Mouse (Mus musculus): ENCODE data around the gene AU022252. TPM values are rescaled to one million over a fixed set of nuclear protein-coding genes. Genes with fewer than 3 reads are reported as not detected.
A peak's percentile ranks its signal among the peaks of the same experiment; 100 is the strongest.

Gene AU022252
- polyA plus RNA-seq, 1 experiment, result 18.2 TPM

DNA sequence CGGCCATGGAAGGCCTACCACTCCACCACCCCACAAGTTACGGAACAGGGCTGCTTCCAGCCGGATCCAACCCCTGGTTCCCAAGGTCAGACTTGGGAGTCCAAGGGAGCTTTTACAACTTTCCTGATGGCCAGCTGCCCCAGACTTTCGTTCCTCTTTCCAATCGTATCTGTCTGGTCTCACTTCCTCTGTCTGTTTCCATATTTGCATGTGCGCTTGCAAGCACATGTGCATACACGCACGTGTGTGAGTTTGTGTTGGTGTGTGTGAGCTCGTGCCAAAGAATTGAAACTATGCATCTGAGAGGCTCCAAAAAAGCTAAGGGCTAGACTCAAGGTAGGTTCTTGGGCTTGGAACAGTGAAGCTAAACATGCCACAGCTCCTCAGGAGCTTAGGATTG, 51.1 kb downstream of the AU022252 start:
- TF ChIP-seq POLR2A (IDR thresholded peaks at IDR 0.05; ENCODE audit: borderline replicate concordance, extremely low read depth, insufficient read depth, insufficient read length, poor library complexity, severe bottlenecking) (no peak), CTCF (IDR thresholded peaks at IDR 0.05; ENCODE audit: borderline replicate concordance, extremely low read depth, insufficient read depth, insufficient read length) (no peak)
- DNase-seq (ENCODE audit: low read depth), result no peak

DNA sequence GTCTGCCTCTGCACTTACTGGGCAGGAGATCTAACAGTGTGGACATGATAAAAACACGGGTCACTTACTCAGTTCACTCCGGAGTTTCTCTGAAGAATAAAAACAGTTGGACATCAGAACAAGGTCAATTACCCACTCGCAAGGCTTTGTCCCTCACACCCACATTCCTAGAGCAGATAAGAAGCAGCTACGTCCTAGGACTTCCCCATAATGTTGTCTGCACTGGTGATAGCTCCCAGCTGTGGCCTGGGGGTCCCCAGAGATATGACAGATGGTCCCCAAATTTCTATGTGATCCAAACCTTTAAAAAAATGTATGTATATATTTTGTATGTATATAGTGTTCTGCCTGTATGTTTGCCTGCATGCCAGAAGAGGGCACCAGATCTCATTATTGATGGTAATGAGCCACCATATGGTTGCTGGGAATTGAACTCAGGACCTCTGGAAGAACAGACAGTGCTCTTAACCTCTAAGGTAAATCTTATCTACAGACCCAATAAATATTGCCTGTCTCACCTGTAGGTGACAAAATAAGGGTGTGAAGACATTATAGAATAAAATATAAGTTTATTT, 52.3 kb downstream of the AU022252 start:
- DNase-seq (ENCODE audit: low read depth), result no peak
- no peak for TF ChIP-seq POLR2A (IDR thresholded peaks at IDR 0.05; ENCODE audit: borderline replicate concordance, extremely low read depth, insufficient read depth, insufficient read length, poor library complexity, severe bottlenecking)
- no peak for TF ChIP-seq CTCF (IDR thresholded peaks at IDR 0.05; ENCODE audit: borderline replicate concordance, extremely low read depth, insufficient read depth, insufficient read length)

DNA sequence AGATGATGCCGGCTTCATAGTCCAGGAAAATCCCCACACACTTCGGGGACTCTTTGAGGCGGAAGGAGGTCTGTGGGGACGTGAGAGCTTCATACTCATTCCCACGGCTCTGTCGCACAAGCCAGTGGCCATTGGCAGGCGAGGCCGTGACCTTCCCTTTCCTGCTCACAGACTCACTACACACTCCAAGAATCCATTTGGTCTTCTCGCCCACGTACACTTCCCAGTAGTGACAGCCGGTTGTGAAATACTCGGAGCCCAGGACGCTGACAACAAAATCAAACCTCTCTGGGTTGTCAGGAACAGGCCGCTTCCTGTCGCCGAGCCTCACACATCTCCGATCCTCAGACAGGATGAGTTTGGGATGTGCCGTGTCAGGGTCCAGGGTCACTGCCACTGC, 54.2 kb downstream of the AU022252 start:
- no peak for TF ChIP-seq CTCF (IDR thresholded peaks at IDR 0.05; ENCODE audit: borderline replicate concordance, extremely low read depth, insufficient read depth, insufficient read length)
- TF ChIP-seq POLR2A (IDR thresholded peaks at IDR 0.05; ENCODE audit: borderline replicate concordance, extremely low read depth, insufficient read depth, insufficient read length, poor library complexity, severe bottlenecking), result no peak
- DNase-seq (ENCODE audit: low read depth), result no peak

DNA sequence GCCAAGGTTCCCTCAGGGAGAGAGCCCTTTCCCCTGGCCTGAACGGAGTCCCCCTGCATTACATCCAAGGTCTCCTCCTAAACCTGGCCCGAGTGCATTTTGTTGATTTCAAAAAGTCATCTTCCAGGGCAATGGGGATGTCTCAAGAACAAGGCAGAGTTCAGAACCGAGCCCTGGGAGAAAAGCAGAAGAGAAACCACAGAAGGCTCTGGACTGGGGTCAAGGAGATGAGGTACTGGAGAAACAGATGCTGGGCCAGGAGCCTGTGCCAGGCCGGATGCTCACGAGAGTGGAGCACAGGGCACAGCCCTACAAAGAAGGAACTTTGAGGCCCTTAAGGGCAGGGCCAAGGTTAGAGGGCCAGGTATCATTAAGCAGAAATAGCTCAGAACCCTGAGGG, 54.8 kb downstream of the AU022252 start:
- TF ChIP-seq CTCF (IDR thresholded peaks at IDR 0.05; ENCODE audit: borderline replicate concordance, extremely low read depth, insufficient read depth, insufficient read length) (no peak), POLR2A (IDR thresholded peaks at IDR 0.05; ENCODE audit: borderline replicate concordance, extremely low read depth, insufficient read depth, insufficient read length, poor library complexity, severe bottlenecking) (no peak)
- DNase-seq (ENCODE audit: low read depth), result no peak

DNA sequence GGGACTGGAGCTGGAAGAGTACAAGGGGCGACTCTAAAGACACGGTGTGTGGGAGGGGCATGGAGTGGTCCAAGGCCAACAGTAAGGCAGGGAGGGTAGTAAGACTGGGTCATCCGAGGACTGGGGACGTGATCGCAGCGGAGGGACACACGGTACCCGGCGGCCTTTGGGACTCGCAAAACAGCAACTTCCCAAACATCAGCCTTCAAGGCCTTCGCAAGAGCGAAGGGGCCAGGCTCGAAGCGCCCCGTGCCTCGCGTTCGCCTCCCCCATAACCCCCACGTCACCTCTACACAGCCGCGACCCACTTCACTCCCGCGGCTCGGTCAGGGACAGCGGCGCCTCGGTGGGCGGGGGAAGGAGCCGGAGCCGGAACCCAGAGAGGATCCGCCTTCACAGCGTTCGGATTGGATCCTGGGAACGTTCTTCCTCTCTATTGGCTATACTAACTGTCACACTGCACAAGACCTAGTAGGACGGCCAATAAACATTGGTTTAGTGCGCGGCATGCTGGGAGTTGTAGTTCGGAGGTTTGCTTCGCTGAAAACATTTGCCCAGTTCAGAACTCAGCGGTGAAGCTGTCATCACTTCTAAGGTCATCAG, 58.6 kb downstream of the AU022252 start, which contains the start of gene Zfp691:
Gene Zfp691, minus strand, starts transcription at position 345 of the 603 bp plus-strand sequence.
- TF ChIP-seq POLR2A (IDR thresholded peaks at IDR 0.05; ENCODE audit: borderline replicate concordance, extremely low read depth, insufficient read depth, insufficient read length, poor library complexity, severe bottlenecking) (peak; percentile 65; the same call in 1 of the 2 replicates), CTCF (IDR thresholded peaks at IDR 0.05; ENCODE audit: borderline replicate concordance, extremely low read depth, insufficient read depth, insufficient read length) (no peak)

DNA sequence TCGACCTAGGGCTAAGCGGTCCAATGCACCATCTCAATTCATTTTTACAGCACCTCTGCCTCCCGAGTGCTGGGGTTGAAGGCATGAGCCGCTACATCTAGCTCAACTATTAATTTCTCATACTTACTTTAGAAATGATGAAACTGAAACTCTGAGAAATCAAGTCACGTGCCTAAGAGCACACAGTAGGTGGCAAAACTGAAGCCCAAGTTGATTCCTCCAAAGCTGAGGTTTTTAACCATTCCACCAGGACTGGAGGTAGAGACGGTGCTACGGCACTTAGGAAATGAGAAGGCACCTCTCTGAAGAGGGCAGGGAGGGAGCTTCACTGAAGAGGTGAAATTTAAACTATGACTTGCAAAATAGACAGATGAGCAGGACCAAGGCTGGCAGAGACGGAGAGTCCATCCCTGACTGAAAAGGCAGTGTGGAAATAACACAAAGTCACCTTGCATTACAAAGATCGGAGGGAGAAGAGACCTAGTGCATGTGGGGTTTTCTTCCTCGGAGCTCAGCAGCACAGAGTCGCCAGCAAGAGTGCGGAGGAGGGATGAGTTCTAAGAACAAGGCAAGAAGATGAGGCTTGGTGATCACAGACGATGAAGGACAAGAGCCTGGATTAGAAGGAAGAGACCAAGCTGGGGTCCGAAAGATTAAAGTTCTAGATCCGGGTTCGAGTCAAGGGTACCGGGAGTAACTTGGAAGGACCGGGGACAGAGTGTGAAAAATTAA, 59.4 kb downstream of the AU022252 start:
- DNase-seq (ENCODE audit: low read depth), result peak; percentile 20
- TF ChIP-seq POLR2A (IDR thresholded peaks at IDR 0.05; ENCODE audit: borderline replicate concordance, extremely low read depth, insufficient read depth, insufficient read length, poor library complexity, severe bottlenecking), result no peak
- TF ChIP-seq CTCF (IDR thresholded peaks at IDR 0.05; ENCODE audit: borderline replicate concordance, extremely low read depth, insufficient read depth, insufficient read length), result no peak

More for the DNA sequence above, 58.6 kb downstream of the AU022252 start, which contains the start of gene Zfp691:
- peak; percentile 99 for DNase-seq (ENCODE audit: low read depth)

DNA sequence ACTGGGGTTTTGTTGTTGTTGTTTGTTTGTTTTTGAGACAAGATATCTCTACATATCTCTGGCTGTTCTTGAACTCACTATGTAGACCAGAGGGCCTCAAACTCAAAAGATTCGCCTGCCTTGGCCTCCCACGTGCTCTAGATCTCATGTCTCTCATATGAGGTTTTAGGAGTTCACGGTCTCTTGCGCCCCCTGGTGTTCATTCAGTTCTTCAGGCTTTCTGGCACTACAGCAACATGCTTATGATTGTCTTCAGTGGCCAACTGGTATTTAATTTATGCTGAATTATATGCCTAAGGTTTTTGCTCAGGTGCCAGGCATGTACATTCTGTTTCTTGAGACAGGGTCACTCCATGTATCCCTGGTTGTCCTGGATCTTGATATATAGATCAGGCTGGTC, 64.8 kb downstream of the AU022252 start:
- peak; percentile 90 for DNase-seq (ENCODE audit: low read depth)
- TF ChIP-seq POLR2A (IDR thresholded peaks at IDR 0.05; ENCODE audit: borderline replicate concordance, extremely low read depth, insufficient read depth, insufficient read length, poor library complexity, severe bottlenecking) (no peak), CTCF (IDR thresholded peaks at IDR 0.05; ENCODE audit: borderline replicate concordance, extremely low read depth, insufficient read depth, insufficient read length) (peak; percentile 78; the same call in 1 of the 2 replicates)

DNA sequence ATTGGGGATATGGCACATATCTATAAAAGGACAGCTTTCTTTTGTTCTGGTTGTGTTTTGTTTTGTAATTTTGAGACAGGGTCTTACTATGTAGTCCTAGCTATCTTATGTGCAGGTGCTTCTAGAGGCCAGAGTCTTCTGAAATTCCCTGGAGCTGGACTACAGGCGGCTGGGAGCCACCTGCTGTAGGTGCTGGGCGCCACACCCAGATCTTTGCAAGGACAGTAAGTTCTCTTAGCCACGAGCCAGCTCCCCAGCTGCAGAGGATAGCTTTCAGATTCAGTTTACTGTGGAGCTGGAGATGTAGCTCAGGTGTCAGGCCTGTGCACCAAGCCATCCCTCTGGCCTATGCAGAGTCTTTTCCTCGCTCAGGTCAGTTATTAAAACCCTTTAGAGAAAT, 65.4 kb downstream of the AU022252 start:
- no peak for TF ChIP-seq POLR2A (IDR thresholded peaks at IDR 0.05; ENCODE audit: borderline replicate concordance, extremely low read depth, insufficient read depth, insufficient read length, poor library complexity, severe bottlenecking)
- TF ChIP-seq CTCF (IDR thresholded peaks at IDR 0.05; ENCODE audit: borderline replicate concordance, extremely low read depth, insufficient read depth, insufficient read length), result no peak
- no peak for DNase-seq (ENCODE audit: low read depth)

DNA sequence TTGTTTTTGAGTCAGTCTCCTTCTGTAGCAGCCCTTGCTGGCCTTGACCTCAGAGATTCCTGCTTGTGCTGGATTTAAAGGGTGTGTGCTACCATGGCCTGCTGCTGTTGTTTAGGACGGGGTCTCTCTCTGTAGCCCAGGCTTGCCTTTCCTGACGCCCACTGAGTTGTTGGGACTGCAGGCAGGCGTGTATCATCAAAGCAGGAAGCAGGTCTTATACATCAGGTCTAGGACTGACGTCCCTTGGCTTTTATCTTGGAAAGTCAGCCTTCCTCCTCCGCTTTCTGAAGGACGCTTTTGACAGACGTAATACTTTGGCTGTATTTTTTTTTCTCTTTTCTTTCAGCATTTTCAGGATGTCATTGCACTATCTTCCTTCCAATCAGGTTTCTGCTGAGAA, 66.6 kb downstream of the AU022252 start:
- DNase-seq (ENCODE audit: low read depth), result no peak
- TF ChIP-seq POLR2A (IDR thresholded peaks at IDR 0.05; ENCODE audit: borderline replicate concordance, extremely low read depth, insufficient read depth, insufficient read length, poor library complexity, severe bottlenecking) (no peak), CTCF (IDR thresholded peaks at IDR 0.05; ENCODE audit: borderline replicate concordance, extremely low read depth, insufficient read depth, insufficient read length) (no peak)

DNA sequence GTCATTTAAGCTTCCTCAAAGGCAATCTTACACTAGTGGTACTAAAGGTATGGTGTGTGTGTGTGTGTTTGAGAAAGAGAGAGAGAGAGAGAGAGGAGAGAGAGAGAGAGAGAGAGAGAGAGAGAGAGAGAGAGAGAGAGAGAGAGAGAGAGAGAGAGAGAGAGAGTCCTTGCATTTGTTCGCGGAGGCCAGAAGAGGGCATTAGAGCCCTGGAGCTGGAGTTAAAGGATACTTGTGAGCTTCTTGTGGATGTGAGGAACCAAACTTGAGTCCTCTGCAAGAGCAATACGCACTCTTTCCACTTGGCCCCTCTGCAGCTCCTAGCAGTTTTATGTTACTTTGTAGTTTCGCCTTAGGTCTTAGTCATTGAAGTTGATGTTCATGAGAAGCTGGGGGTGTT, 69.5 kb downstream of the AU022252 start:
- TF ChIP-seq POLR2A (IDR thresholded peaks at IDR 0.05; ENCODE audit: borderline replicate concordance, extremely low read depth, insufficient read depth, insufficient read length, poor library complexity, severe bottlenecking) (no peak), CTCF (IDR thresholded peaks at IDR 0.05; ENCODE audit: borderline replicate concordance, extremely low read depth, insufficient read depth, insufficient read length) (no peak)

DNA sequence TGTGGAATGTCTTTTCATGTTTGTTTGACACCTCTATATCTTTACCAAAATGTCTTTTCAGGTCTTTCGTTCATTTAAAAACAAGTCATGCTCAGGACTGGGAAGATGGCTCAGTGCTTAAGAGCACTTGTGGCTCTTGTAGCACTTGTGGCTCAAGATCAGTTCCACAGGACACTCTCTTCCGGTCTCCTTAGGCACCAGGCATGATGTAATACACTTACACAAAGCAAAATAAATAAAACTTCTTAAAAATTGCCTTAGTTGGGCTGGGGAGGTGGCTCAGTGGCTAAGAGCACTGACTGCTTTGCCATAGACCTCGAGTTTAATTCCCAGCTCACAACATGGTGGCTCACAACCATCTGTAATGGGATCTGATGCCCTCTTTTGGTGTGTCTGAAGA, 71.2 kb downstream of the AU022252 start:
- TF ChIP-seq POLR2A (IDR thresholded peaks at IDR 0.05; ENCODE audit: borderline replicate concordance, extremely low read depth, insufficient read depth, insufficient read length, poor library complexity, severe bottlenecking), result no peak
- no peak for TF ChIP-seq CTCF (IDR thresholded peaks at IDR 0.05; ENCODE audit: borderline replicate concordance, extremely low read depth, insufficient read depth, insufficient read length)

More for the DNA sequence above, 69.5 kb downstream of the AU022252 start:
- DNase-seq (ENCODE audit: low read depth), result no peak

More for the DNA sequence above, 71.2 kb downstream of the AU022252 start:
- DNase-seq (ENCODE audit: low read depth), result no peak

Measured in brain, embryonic 14.5 days (tissue).